Mouse (Mus musculus) testis, adult 2 months (tissue): Measurements from ENCODE around the gene Aldh3b1.

Experiments used
- CTCF ChIP-seq: fragments of 200-500 bp; IDR thresholded peaks from 2 replicates; pipeline ENCODE4 v1.5.1; 2012; ENCODE audit warnings: low read depth, mild to moderate bottlenecking, inconsistent platforms, low read length, moderate library complexity; ENCODE audit not compliant: control insufficient read depth, insufficient read depth, insufficient replicate concordance
- POLR2A ChIP-seq: fragments of 200-500 bp; IDR thresholded peaks from 2 replicates; pipeline ENCODE4 v1.6.1; 2012; ENCODE audit warnings: low read depth, mild to moderate bottlenecking, inconsistent platforms, low read length, moderate library complexity; ENCODE audit not compliant: control insufficient read depth

DNA sequence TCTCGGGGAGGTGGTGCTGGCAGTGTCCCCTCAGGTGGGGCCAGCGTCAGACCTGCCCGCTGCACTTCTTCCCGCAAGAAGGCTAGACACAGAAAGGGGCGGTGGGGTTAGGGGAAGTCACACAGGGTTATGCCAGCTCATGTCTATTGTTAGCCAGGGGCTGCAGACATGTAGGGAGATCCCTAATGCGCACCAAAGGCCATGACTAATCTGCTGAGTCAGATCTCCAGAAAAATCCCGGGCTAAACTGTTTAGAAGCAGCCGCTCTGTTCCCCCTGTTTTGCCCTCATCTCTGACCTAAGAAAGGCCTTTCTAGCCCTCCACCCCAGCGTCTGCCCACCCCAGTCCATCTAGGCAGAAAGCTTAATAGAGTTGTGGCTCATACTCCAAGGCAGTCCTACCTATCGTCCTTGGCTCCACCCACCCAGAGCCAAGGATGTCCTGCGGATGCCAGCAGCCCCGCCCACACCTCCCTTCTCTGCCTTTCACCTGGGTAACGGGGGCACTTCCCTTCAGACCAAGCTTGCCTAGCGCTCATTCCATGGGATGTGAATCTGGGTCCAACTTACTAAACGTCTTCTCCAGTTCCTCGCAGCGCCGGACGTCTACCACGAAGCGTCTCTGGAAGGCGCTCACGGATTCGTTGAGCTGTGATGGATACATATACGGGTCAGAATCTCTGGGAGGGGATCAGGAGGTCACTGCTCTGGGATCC, 25.8 kb downstream of the Aldh3b1 start:
- no peak for TF ChIP-seq POLR2A
- TF ChIP-seq CTCF = no peak
